Mouse (Mus musculus): ENCODE measurements around the gene Atg16l1. TPM values are rescaled to one million over a fixed set of nuclear protein-coding genes. Genes with fewer than 3 reads are reported as not detected.
A peak's percentile ranks its signal among the peaks of the same experiment; 100 is the strongest.

Atg16l1 gene
- total RNA-seq, 2 experiments from 2014 or later: 69.1 to 69.5 TPM

DNA sequence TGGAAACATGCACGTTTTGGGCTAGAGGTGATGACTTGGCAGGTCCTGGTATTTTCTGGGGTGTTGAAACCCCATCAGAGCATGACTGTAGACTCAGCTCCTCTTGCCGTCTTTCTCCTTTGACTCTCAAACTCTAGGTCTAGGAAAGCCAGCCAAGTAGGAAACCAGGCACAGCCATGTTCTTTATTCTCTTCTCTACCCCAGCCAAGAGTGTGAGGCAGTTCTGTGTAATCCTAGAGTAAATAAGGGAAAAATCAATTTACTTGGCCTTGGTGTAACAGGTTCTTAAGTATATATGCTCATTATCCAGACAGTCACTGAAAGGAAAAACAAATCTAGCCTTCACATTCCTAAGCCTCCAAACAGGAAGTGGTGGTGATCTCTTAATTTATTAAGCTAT lies 17.7 kb downstream of the Atg16l1 start:
- Histone ChIP-seq H3K27ac (no peak overlapping the region), H3K4me3 (no peak overlapping the region)
- intact Hi-C loops (cut with DNase I): no loop called here
- no peak for DNase-seq (ENCODE audit: extremely low spot score in 1 of 2, low spot score in 2 of 2)
- no peak for TF ChIP-seq CTCF (IDR thresholded peaks at IDR 0.05)

GRCm38 (mm10) chr1:87774845-87775244 lies 19.2 kb downstream of the Atg16l1 start:
- TF ChIP-seq CTCF (IDR thresholded peaks at IDR 0.05): no peak
- Histone ChIP-seq H3K27ac (no peak overlapping the region), H3K4me3 (no peak overlapping the region)
- no peak for DNase-seq (ENCODE audit: extremely low spot score in 1 of 2, low spot score in 2 of 2)
- intact Hi-C loops (cut with DNase I): no loop called here

- Histone ChIP-seq H3K4me3 (no peak overlapping the region), H3K27ac (no peak overlapping the region)
- no peak for DNase-seq (ENCODE audit: extremely low spot score in 1 of 2, low spot score in 2 of 2)
- TF ChIP-seq CTCF (IDR thresholded peaks at IDR 0.05): no peak
- intact Hi-C loops (cut with DNase I): no loop called here
Measured at GRCm38 (mm10) chr1:87779204-87779785, 23.6 kb downstream of the Atg16l1 start.

DNA sequence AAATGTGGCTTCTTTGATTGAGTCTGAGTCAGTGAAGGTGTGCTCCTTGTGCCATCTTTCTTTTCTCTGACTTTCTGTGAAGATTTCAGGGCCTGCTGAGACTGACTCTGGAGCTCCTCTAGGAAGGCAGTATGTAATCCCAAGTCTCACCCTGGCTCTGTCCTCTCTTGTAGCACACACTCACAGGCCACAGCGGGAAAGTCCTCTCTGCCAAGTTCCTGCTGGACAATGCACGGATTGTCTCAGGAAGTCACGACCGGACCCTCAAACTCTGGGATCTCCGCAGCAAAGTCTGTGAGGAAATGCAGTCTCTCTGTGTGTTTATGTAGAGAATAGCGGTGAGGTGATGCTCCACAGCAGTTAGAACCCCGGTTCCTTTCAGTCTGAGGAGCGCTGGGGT lies 30.0 kb downstream of the Atg16l1 start:
- DNase-seq (ENCODE audit: extremely low spot score in 1 of 2, low spot score in 2 of 2): no peak
- intact Hi-C loops (cut with DNase I): loop anchor here (5.0 kb wide), 1 partner anchor 137 kb away; no protein-coding TSS in a partner anchor
- no peak overlapping the region for H3K4me3 ChIP-seq
- peak overlapping the region; percentile 50 for H3K27ac ChIP-seq
- TF ChIP-seq CTCF (IDR thresholded peaks at IDR 0.05): no peak

DNA sequence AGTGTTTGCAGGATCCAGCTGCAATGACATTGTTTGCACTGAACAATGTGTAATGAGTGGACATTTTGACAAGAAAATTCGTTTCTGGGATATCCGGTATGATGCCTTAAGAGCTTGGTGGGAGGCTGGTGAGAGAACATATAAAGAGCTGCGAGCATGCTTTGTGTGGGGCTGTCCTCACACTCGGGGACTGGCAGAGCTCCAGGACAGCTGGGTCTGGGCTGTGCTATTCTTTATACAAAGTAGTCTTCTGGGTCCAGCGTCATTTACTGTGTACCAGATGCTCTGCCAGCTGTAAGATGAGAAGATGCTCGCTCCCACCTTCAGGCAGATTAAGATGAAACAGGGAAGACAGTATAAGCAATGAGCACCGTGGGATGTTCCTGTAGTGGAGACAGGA lies 30.6 kb downstream of the Atg16l1 start:
- intact Hi-C loops (cut with DNase I): loop anchor here (5.0 kb wide), 1 partner anchor 136 kb away; no protein-coding TSS in a partner anchor
- TF ChIP-seq CTCF (IDR thresholded peaks at IDR 0.05): no peak
- peak; percentile 45 to 59 for DNase-seq (ENCODE audit: extremely low spot score in 1 of 2, low spot score in 2 of 2)
- peak overlapping the region; percentile 64 for H3K27ac ChIP-seq
- H3K4me3 ChIP-seq: no peak overlapping the region

DNA sequence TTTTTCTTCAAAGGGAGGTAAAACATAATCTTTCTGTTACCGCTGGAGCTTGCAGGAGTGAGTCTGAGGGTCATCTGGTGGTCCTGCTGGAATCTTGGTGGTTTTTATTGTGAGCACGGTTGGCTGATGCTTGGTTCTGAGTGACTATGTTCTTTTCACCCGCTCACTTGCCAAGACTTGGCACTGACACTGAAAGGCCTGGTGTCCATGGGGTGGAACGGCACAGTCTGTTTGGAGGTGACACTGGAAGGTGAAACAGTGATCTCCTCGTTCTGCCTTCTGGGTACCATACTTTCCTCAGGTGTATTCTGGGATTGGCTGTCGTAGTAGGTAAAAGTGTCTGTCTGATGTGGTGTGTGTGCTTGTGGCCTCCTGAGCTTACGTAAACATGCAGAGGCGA lies 34.0 kb downstream of the Atg16l1 start:
- H3K27ac ChIP-seq: no peak overlapping the region
- TF ChIP-seq CTCF (IDR thresholded peaks at IDR 0.05): no peak
- H3K4me3 ChIP-seq: no peak overlapping the region
- intact Hi-C loops (cut with DNase I): loop anchor here (5.0 kb wide), 2 partner anchors 133 to 148 kb away; no protein-coding TSS in a partner anchor
- DNase-seq (ENCODE audit: extremely low spot score in 1 of 2, low spot score in 2 of 2): no peak

DNA sequence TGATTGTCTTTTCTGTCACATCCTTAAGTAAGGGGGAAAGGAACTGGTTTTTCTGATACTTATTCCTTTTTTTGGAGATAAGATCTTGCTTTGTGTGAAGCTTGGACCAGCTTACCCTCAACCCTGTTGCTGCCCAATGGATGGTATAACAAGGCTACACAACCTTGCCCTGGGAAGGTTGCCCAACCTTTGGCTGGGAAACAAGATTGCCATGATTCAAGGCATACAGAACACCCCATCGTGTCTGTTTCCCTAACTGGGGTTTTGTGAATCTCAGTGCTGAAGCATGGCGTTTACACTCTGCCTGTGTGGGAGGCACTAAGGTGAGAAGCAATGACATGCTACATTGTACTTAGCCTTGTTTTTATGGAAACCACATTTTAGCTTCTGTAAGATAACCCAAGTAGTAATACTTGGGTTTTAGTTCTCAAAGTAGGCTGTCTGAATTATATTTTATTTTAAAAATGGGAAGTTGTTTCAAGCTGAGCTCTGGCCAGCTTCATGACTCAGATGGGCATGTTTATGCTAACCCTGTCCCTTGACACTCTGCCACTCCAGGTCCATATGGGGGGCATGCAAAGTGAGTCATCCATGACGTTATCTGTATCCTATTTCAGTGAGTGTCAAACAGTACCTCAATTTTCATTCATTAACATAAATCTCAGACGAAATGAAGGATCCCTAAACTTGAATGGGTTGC lies 36.9 kb downstream of the Atg16l1 start:
- Histone ChIP-seq H3K4me3 (no peak overlapping the region), H3K27ac (peak overlapping the region; percentile 44; the same call in 1 of the 2 replicates)
- TF ChIP-seq CTCF (IDR thresholded peaks at IDR 0.05): no peak
- no peak for DNase-seq (ENCODE audit: extremely low spot score in 1 of 2, low spot score in 2 of 2)
- intact Hi-C loops (cut with DNase I): loop anchor here (2.0 to 5.0 kb wide), 2 partner anchors 60 to 145 kb away; partner anchors contain the start of gene Dgkd

DNA sequence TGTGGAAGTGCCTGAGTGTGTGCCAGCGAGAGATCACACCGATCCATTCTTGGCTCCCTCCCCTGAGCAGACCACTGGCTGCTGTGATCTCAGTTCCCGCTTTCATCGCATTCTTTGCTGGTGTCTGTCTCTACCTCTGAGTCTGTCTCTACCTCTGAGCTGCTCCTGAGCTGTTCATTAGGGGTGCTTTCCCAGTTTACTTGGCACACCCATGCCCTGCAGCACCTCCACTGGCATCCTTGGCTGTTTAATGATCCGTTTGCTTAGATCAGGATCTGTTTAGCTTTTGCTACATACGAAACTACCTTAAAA lies 37.4 kb downstream of the Atg16l1 start:
- H3K4me3 ChIP-seq: no peak overlapping the region
- intact Hi-C loops (cut with DNase I): loop anchor here (2.0 to 5.0 kb wide), 2 partner anchors 60 to 144 kb away; partner anchors contain the start of gene Dgkd
- DNase-seq (ENCODE audit: extremely low spot score in 1 of 2, low spot score in 2 of 2): no peak
- H3K27ac ChIP-seq: peak overlapping the region; percentile 44; the same call in 1 of the 2 replicates
- no peak for TF ChIP-seq CTCF (IDR thresholded peaks at IDR 0.05)

GRCm38 (mm10) chr1:87797702-87798101 lies 42.0 kb downstream of the Atg16l1 start:
- TF ChIP-seq CTCF (IDR thresholded peaks at IDR 0.05): no peak
- intact Hi-C loops (cut with DNase I): no loop called here
- no peak for DNase-seq (ENCODE audit: extremely low spot score in 1 of 2, low spot score in 2 of 2)
- no peak overlapping the region for H3K27ac ChIP-seq
- H3K4me3 ChIP-seq: no peak overlapping the region

DNA sequence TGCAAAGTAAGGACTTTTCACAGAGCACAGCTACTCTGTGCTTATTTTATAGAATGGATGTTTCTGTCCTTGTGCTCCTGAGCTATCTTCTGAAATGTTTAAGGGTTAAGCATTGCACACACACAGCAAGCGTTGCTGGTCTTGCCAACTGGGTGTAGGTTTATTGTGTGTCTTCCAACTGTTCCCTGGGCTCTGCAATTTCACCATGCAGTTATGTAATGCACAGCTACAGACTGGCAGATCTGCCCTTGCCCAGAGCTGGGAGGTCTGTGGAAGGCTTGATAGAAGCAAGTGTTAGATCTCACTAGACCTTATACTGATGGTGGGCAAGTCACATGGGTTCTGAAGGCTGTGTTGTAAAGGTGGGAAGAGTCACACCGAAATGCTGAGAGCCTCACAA lies 42.6 kb downstream of the Atg16l1 start:
- intact Hi-C loops (cut with DNase I): no loop called here
- H3K27ac ChIP-seq: peak overlapping the region; percentile 76
- no peak overlapping the region for H3K4me3 ChIP-seq
- no peak for TF ChIP-seq CTCF (IDR thresholded peaks at IDR 0.05)
- no peak for DNase-seq (ENCODE audit: extremely low spot score in 1 of 2, low spot score in 2 of 2)

DNA sequence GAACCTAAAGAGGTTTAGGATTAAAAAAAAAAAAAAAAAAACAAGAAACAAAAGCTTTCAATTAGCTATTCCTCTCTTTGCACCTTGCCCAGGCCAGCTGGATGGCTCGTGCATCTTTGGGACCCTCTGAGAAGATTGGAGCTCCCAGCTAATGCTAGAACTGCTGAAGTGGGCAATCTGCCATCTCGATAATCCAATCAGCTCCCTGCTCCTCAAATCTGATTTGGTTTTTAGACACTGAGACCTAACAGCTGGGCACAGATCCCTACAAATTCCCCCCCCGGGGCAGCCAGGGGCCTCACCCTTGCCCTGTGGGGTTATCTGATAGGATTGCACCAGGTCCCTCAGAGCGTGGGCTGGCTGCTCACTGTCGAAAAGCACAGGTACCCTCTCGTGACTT lies 47.9 kb downstream of the Atg16l1 start, which contains the start of gene Sag:
Gene Sag, plus strand, starts transcription at position 105 of the 400 bp plus-strand sequence.
- Histone ChIP-seq H3K4me3 (no peak within 1 kb of the TSS), H3K27ac (no peak within 1 kb of the TSS)
- TF ChIP-seq CTCF (IDR thresholded peaks at IDR 0.05): no peak
- intact Hi-C loops (cut with DNase I): no loop called here
- no peak for DNase-seq (ENCODE audit: extremely low spot score in 1 of 2, low spot score in 2 of 2)

GRCm38 (mm10) chr1:87807751-87808150 lies 52.1 kb downstream of the Atg16l1 start:
- no peak for DNase-seq (ENCODE audit: extremely low spot score in 1 of 2, low spot score in 2 of 2)
- Histone ChIP-seq H3K4me3 (no peak overlapping the region), H3K27ac (no peak overlapping the region)
- no peak for TF ChIP-seq CTCF (IDR thresholded peaks at IDR 0.05)
- intact Hi-C loops (cut with DNase I): no loop called here
